Mouse (Mus musculus): Measurements from ENCODE around the gene Pbx1.

Pbx1 gene

GRCm38 (mm10) chr1:168175586-168175985 lies 256.5 kb downstream of the Pbx1 start:
- no peak for DNase-seq (ENCODE audit: low spot score in 2 of 2)

- DNase-seq (ENCODE audit: low spot score in 2 of 2) = no peak
These were observed 262.3 kb downstream of the Pbx1 start for GRCm38 (mm10) chr1:168169791-168170190.

GRCm38 (mm10) chr1:168169052-168169779 lies 262.9 kb downstream of the Pbx1 start:
- no peak for DNase-seq (ENCODE audit: low spot score in 2 of 2)

GRCm38 (mm10) chr1:168167781-168168180 lies 264.3 kb downstream of the Pbx1 start:
- DNase-seq (ENCODE audit: low spot score in 2 of 2) = no peak

- DNase-seq (ENCODE audit: low spot score in 2 of 2) = no peak
These were observed 265.2 kb downstream of the Pbx1 start for GRCm38 (mm10) chr1:168166841-168167240.

GRCm38 (mm10) chr1:168164945-168165344 lies 267.1 kb downstream of the Pbx1 start:
- no peak for DNase-seq (ENCODE audit: low spot score in 2 of 2)

GRCm38 (mm10) chr1:168163521-168164233 lies 268.4 kb downstream of the Pbx1 start:
- DNase-seq (ENCODE audit: low spot score in 2 of 2) = no peak

- DNase-seq (ENCODE audit: low spot score in 2 of 2) = no peak
These were observed 292.9 kb downstream of the Pbx1 start for GRCm38 (mm10) chr1:168139138-168139682.

GRCm38 (mm10) chr1:168138669-168139068 lies 293.4 kb downstream of the Pbx1 start:
- DNase-seq (ENCODE audit: low spot score in 2 of 2) = no peak

GRCm38 (mm10) chr1:168137890-168138289 lies 294.2 kb downstream of the Pbx1 start:
- DNase-seq (ENCODE audit: low spot score in 2 of 2) = no peak

GRCm38 (mm10) chr1:168135545-168135944 lies 296.5 kb downstream of the Pbx1 start:
- DNase-seq (ENCODE audit: low spot score in 2 of 2) = no peak

GRCm38 (mm10) chr1:168133696-168134095 lies 298.4 kb downstream of the Pbx1 start:
- DNase-seq (ENCODE audit: low spot score in 2 of 2) = no peak

- DNase-seq (ENCODE audit: low spot score in 2 of 2) = no peak
These were observed 304.1 kb downstream of the Pbx1 start for GRCm38 (mm10) chr1:168128004-168128403.

- DNase-seq (ENCODE audit: low spot score in 2 of 2) = no peak
These were observed 307.2 kb downstream of the Pbx1 start for GRCm38 (mm10) chr1:168124643-168125490.

- DNase-seq (ENCODE audit: low spot score in 2 of 2) = no peak
These were observed 314.0 kb downstream of the Pbx1 start for GRCm38 (mm10) chr1:168118077-168118476.

GRCm38 (mm10) chr1:168117367-168117766 lies 314.7 kb downstream of the Pbx1 start:
- DNase-seq (ENCODE audit: low spot score in 2 of 2) = no peak

GRCm38 (mm10) chr1:168109797-168110196 lies 322.3 kb downstream of the Pbx1 start:
- DNase-seq (ENCODE audit: low spot score in 2 of 2) = no peak

- DNase-seq (ENCODE audit: low spot score in 2 of 2) = no peak
These were observed 328.2 kb downstream of the Pbx1 start for GRCm38 (mm10) chr1:168103821-168104220.

GRCm38 (mm10) chr1:168101514-168101913 lies 330.6 kb downstream of the Pbx1 start:
- no peak for DNase-seq (ENCODE audit: low spot score in 2 of 2)

- DNase-seq (ENCODE audit: low spot score in 2 of 2) = no peak
These were observed 333.3 kb downstream of the Pbx1 start for GRCm38 (mm10) chr1:168098806-168099205.

- no peak for DNase-seq (ENCODE audit: low spot score in 2 of 2)
These were observed 337.4 kb downstream of the Pbx1 start for GRCm38 (mm10) chr1:168094671-168095070.

GRCm38 (mm10) chr1:168093044-168093443 lies 339.0 kb downstream of the Pbx1 start:
- DNase-seq (ENCODE audit: low spot score in 2 of 2) = no peak

Measured in urinary bladder, postnatal 4 days (tissue).